Mouse (Mus musculus) kidney, embryonic 14.5 days (tissue): ENCODE results near the gene Hk3. TPM values are rescaled to one million over a fixed set of nuclear protein-coding genes. Genes with fewer than 3 reads are reported as not detected.

Experiments used
- ATAC-seq: fragments of 200-750 bp; cut with Nextera tagmentation; 2 replicates; pipeline ENCODE4 v1.8.0; 2017; ENCODE audit warnings: moderate number of reproducible peaks, mild to moderate bottlenecking, moderate TSS enrichment, moderate library complexity; ENCODE audit not compliant: low FRiP score, low TSS enrichment
- H3K27ac ChIP-seq: fragments of 300-500 bp; sonication (generic); 2 replicates; pipeline ENCODE4 v1.5.1; 2014; ENCODE audit warnings: low read depth, mild to moderate bottlenecking, low read length, moderate library complexity, mixed read lengths
- H3K27me3 ChIP-seq: fragments of 300-500 bp; sonication (generic); 2 replicates; pipeline ENCODE4 v1.6.1; 2014; ENCODE audit warnings: mild to moderate bottlenecking, low read length; ENCODE audit not compliant: control insufficient read depth, insufficient read depth
- H3K36me3 ChIP-seq: fragments of 300-500 bp; sonication (generic); 2 replicates; pipeline ENCODE4 v1.6.1; 2014; ENCODE audit warnings: low read length, mixed read lengths; ENCODE audit not compliant: control insufficient read depth, insufficient read depth
- H3K4me1 ChIP-seq: fragments of 300-500 bp; sonication (generic); 2 replicates; pipeline ENCODE4 v1.6.1; 2014; ENCODE audit warnings: low read length, mixed read lengths; ENCODE audit not compliant: control insufficient read depth, insufficient read depth
- H3K4me2 ChIP-seq: fragments of 300-500 bp; sonication (generic); replicated peaks from 2 replicates; pipeline ENCODE4 v1.6.1; 2014; ENCODE audit warnings: low read depth, mild to moderate bottlenecking, low read length
- H3K4me3 ChIP-seq: fragments of 300-500 bp; sonication (generic); 2 replicates; pipeline ENCODE4 v1.5.1; 2014; ENCODE audit warnings: mild to moderate bottlenecking, low read length
- H3K9ac ChIP-seq: fragments of 300-500 bp; sonication (generic); 2 replicates; pipeline ENCODE4 v1.6.1; 2014; ENCODE audit warnings: low read depth, mild to moderate bottlenecking, low read length, moderate library complexity
- H3K9me3 ChIP-seq: fragments of 300-500 bp; sonication (generic); 2 replicates; pipeline ENCODE4 v1.6.1; 2016; ENCODE audit warnings: low read length; ENCODE audit not compliant: control insufficient read depth
- WGBS: fragments of 180-500 bp; shearing (Covaris S2); extraction: QIAGEN DNeasy Blood & Tissue Kit; methylation state at CpG from one replicate; pipeline ENCODE4 v1.1.7; 2014; 5-methylcytosine and 5-hydroxymethylcytosine counted together
- polyA plus RNA-seq: library from polyadenylated mRNA; unstranded; fragments of >200 nt; fragmentation: Nextera tagmentation; extraction: Ambion mirVana; gene quantifications from 2 replicates; pipeline ENCODE4 v1.2.1, GENCODE M21; 2014

Gene Hk3
- 0.53 and 0.83 TPM in 2 replicates for polyA plus RNA-seq

GRCm38 (mm10) chr13:55021194-55021779, at the start of gene Hk3:
Gene Hk3, minus strand, starts transcription at chr13:55021385.
- Histone ChIP-seq H3K9me3 (no peaks in the 10 kb centered on the region), H3K27me3 (no peaks in the 10 kb centered on the region), H3K4me2 (no peak within 1 kb of the TSS), H3K36me3 (peaks cover 2% of the 10 kb centered on the region; the same call in 1 of the 2 replicates), H3K4me3 (no peak within 1 kb of the TSS), H3K9ac (no peak within 1 kb of the TSS), H3K4me1 (no peaks in the 10 kb centered on the region), H3K27ac (no peak within 1 kb of the TSS)
- ATAC-seq = no peak
- 89% methylated on average over 13 of the region's 13 CpGs for WGBS

DNA sequence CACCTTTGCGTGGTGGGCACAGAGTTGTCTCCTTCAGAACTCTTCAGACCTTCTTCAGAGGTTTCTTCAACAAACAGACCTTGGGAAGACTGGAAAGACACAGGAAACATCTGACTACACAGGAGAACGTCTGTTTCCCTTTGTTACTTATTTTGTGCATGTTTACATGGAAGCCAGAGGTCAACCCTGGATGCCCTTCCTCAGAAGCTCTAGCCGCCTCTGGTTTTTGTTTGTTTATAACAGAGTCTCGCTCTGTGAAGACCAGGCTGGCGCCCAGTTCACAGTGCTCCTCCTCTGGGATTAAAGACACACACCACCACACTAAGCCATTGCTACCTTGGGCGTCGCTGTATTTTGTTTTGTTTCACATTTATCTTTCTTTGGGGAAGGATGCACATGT, 48.5 kb upstream of the Hk3 start:
- H3K27me3 ChIP-seq = no peaks in the 10 kb centered on the region
- no peak overlapping the region for H3K4me3 ChIP-seq
- H3K4me1 ChIP-seq = no peaks in the 10 kb centered on the region
- ATAC-seq = no peak
- no peak overlapping the region for H3K27ac ChIP-seq
- 44% methylated on average over 7 of the region's 7 CpGs for WGBS
- 0 out of 2 replicates have a peak, but pooled peaks cover 4% of the 10 kb centered on the region for H3K36me3 ChIP-seq
- no peaks in the 10 kb centered on the region for H3K9me3 ChIP-seq
- H3K9ac ChIP-seq = no peak overlapping the region
- no peak overlapping the region for H3K4me2 ChIP-seq

- ATAC-seq = no peak
- H3K27ac ChIP-seq = no peak overlapping the region
- H3K4me3 ChIP-seq = no peak overlapping the region
- H3K9me3 ChIP-seq = no peaks in the 10 kb centered on the region
- H3K4me1 ChIP-seq = no peaks in the 10 kb centered on the region; the same call in 1 of the 2 replicates
- WGBS = 68% methylated on average over 2 of the region's 2 CpGs
- H3K9ac ChIP-seq = no peak overlapping the region
- no peaks in the 10 kb centered on the region for H3K27me3 ChIP-seq
- no peak overlapping the region for H3K4me2 ChIP-seq
- no peaks in the 10 kb centered on the region; the same call in 1 of the 2 replicates for H3K36me3 ChIP-seq
Measured at GRCm38 (mm10) chr13:55063276-55063675, 42.1 kb upstream of the Hk3 start.

DNA sequence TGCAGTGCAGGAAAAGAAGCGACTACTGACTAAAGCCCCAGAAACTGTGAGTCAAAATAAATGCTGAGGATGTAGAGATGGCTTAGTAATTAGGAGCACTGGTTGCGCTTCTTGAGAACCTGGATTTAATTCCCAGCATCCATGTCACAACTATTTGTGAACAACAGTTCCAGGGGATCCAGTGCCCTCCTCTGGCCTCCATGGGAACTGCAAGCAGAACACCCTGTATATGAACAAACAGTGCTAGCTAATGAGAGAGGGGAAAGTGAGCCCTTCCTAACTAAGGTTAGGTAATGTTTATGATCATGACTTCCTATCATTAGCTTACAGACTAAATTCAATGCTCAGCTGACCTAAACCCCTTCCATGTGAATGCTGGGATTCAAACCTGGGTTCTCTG, 36.9 kb upstream of the Hk3 start:
- Histone ChIP-seq H3K36me3 (peaks cover 10% of the 10 kb centered on the region; the same call in 1 of the 2 replicates), H3K4me3 (no peak overlapping the region), H3K9ac (no peak overlapping the region), H3K4me2 (no peak overlapping the region), H3K27me3 (no peaks in the 10 kb centered on the region), H3K27ac (no peak overlapping the region), H3K4me1 (no peaks in the 10 kb centered on the region; the same call in 1 of the 2 replicates), H3K9me3 (no peaks in the 10 kb centered on the region)
- WGBS = 97% methylated on average over 2 of the region's 2 CpGs
- ATAC-seq = no peak

DNA sequence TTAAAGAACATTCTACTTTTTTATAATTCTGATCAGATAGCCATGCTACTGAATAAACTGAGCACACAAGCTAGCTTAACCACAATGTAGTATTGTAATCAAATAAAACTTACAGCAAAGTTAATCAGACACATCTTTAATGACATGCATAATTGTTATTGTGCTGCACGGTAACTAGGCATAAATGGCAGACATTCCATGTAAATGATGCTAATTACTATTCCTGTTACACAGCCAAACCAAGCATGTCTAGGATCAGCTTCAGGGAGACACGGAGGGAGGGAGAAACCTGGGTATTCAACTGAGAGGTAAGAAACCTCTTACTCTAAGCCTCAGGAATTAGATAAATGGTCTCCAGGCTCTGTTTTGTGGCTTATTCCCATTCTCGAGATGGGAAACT, 26.5 kb upstream of the Hk3 start:
- Histone ChIP-seq H3K36me3 (peaks cover 13% of the 10 kb centered on the region; the same call in 1 of the 2 replicates), H3K4me2 (no peak overlapping the region), H3K27me3 (no peaks in the 10 kb centered on the region), H3K4me1 (no peaks in the 10 kb centered on the region), H3K9me3 (no peaks in the 10 kb centered on the region), H3K9ac (no peak overlapping the region), H3K4me3 (no peak overlapping the region), H3K27ac (no peak overlapping the region)
- WGBS = 80% methylated on average over 3 of the region's 3 CpGs
- no peak for ATAC-seq

DNA sequence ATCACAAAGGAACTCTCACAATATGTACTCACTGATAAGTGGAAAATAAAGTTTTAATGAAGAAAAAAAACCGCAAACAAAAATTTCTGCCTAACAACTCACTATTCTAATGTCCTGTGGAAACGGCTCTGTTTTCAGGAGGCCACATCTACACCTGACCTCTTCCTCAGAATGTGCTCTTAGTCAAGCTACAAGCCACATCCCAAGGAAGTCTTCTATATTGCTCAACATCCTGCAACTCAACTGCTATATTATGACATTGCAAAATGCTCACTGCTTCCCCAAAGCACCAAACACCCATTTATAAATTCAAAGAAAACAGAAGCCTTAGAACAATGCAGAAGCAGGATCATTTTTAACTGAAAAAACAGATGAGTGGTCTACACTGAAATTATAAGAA, 18.8 kb upstream of the Hk3 start:
- 95% methylated on average over 2 of the region's 2 CpGs for WGBS
- H3K9me3 ChIP-seq = no peaks in the 10 kb centered on the region
- no peak overlapping the region for H3K27ac ChIP-seq
- H3K9ac ChIP-seq = no peak overlapping the region
- no peak for ATAC-seq
- no peak overlapping the region for H3K4me3 ChIP-seq
- no peak overlapping the region for H3K4me2 ChIP-seq
- peaks cover 13% of the 10 kb centered on the region; the same call in 1 of the 2 replicates for H3K36me3 ChIP-seq
- no peaks in the 10 kb centered on the region for H3K27me3 ChIP-seq
- no peaks in the 10 kb centered on the region for H3K4me1 ChIP-seq

DNA sequence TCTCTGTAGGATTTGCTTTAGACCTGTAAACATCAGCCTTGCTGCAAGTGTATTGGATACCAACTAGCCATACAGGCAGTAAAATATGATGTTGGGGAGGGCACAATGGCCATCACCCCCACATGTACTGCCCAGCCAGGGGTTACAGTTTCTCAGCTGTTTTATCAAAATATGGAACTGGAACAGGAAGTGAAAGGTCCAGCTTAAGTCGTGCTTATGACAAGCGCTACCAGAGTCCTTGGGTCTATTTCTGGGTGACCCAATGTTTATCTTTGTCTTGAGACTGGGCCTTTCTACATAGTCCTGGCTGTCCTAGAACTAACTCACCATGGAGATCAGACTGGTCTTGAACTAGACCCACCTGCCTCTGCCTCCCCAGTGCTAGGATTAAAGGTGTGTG, 3.0 kb upstream of the Hk3 start:
- H3K4me2 ChIP-seq = no peak overlapping the region

DNA sequence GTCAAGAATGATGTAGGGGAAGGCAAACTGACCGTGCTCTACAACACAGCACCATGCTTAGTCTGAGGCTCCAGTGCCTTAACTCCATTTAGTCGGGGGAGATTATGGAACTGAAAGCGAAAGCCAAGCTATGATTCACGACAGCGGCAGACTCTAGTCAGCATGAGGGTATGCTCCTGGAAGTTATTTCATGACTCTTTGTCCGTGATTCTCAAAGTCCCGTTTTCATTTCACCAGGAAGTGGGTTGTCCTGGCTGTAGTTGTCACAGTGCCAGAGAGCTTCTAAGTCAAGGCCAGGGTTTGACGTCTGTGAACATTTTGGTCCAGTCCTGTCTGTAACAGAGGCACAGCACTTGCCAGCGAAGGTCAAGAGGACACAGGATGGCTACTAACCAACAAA, 1.5 kb upstream of the Hk3 start:
- WGBS = 73% methylated on average over 9 of the region's 9 CpGs
- no peak for ATAC-seq

More for the DNA sequence above, 3.0 kb upstream of the Hk3 start:
- no peaks in the 10 kb centered on the region for H3K9me3 ChIP-seq
- H3K36me3 ChIP-seq = peaks cover 11% of the 10 kb centered on the region; the same call in 1 of the 2 replicates
- H3K4me1 ChIP-seq = no peaks in the 10 kb centered on the region
- no peak overlapping the region for H3K27ac ChIP-seq
- WGBS = 87% methylated on average over 2 of the region's 2 CpGs
- H3K9ac ChIP-seq = no peak overlapping the region
- no peak for ATAC-seq
- no peaks in the 10 kb centered on the region for H3K27me3 ChIP-seq
- no peak overlapping the region for H3K4me3 ChIP-seq

DNA sequence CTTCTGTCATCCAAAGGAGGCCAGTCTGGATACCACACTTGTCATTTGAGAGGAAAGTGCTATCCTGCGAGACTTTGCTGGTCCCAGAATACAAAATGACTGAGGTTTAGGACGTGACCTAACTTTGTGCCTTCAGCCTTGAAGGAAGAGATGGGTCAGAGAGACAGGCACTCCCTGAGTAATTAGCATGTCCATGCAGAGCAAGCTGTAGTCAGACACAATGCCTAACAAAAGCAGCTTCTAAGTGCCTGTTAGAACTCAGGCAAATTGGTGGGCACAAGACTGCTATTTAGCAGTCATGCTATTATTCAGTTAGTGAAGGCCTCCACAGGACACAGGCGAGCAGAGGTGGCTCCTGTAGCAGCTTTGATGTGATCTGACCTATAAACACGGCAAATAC, 1.1 kb upstream of the Hk3 start:
- Histone ChIP-seq H3K4me2 (no peak overlapping the region), H3K9ac (no peak overlapping the region), H3K36me3 (peaks cover 2% of the 10 kb centered on the region; the same call in 1 of the 2 replicates), H3K4me1 (no peaks in the 10 kb centered on the region), H3K27ac (no peak overlapping the region), H3K9me3 (no peaks in the 10 kb centered on the region), H3K4me3 (no peak overlapping the region), H3K27me3 (no peaks in the 10 kb centered on the region)
- WGBS = 43% methylated on average over 4 of the region's 4 CpGs
- no peak for ATAC-seq

More for the DNA sequence above, 1.5 kb upstream of the Hk3 start:
- Histone ChIP-seq H3K36me3 (peaks cover 2% of the 10 kb centered on the region; the same call in 1 of the 2 replicates), H3K27me3 (no peaks in the 10 kb centered on the region), H3K27ac (no peak overlapping the region), H3K9ac (no peak overlapping the region), H3K9me3 (no peaks in the 10 kb centered on the region), H3K4me1 (no peaks in the 10 kb centered on the region), H3K4me2 (no peak overlapping the region), H3K4me3 (no peak overlapping the region)
